Mouse (Mus musculus) brain, embryonic 18.5 days (tissue): ENCODE measurements around the gene Rnf26.

ENCODE experiments used
- DNase-seq: peaks from one replicate; pipeline ENCODE4 v3.0.0-alpha.2; 2012; ENCODE audit warnings: low read depth, low spot score

Gene Rnf26

GRCm38 (mm10) chr9:44075996-44076763, 37.1 kb downstream of the Rnf26 start:
- no peak for DNase-seq

- DNase-seq: no peak
These were observed 37.9 kb downstream of the Rnf26 start for GRCm38 (mm10) chr9:44075276-44075995.

GRCm38 (mm10) chr9:44074395-44075275, 38.7 kb downstream of the Rnf26 start:
- DNase-seq: no peak

GRCm38 (mm10) chr9:44073115-44073514, 40.2 kb downstream of the Rnf26 start:
- no peak for DNase-seq

DNA sequence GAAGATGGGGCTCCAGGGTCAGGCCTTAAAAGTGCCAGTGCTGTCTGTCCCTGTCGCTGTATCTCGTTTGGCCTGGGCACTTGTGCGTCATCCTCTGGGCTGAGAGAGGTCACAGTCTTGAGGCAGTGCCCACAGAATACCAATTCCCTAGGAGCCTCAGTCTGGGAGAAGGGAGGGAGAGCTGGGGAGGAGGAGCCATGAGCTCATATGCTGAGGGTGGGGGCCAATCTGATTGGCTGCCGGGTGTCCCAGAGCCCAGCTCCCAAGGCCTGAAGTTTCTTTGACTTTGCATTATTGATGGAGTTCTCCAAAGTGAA, 40.8 kb downstream of the Rnf26 start:
- no peak for DNase-seq

DNA sequence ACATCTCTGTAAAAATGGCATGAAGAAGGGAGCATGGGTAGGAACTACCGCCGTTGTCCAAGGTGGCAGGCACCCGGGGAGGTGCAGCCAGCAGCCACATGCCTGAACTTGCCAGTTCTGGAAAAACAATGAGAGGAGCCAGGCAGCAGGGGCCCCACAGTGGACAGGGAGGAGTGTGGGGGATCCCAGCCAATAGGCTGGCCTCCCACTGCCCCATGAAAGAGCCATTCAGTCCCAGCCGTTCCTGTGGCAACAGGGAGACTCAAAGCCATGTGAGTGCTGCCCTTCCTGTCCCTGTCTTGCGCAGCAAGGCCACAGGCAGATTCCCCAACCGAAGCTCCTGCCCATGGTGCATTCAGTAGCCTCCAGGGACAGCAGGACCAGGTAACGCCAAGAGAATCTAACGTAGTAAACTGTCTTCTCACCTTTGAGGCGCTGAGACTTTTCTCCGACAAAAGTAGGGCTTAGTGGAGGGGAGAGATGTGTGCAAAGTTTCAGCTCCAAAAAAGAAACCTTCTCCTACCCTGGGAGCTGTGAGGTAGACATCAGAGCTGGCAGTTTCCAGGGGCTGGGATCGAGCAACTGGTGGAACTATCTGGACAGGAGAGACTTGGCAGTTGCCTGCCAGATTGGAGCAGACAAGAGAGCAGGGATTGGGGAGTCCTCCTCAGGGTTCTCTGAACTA, 41.3 kb downstream of the Rnf26 start:
- no peak for DNase-seq

GRCm38 (mm10) chr9:44070844-44071231, 42.5 kb downstream of the Rnf26 start:
- DNase-seq: no peak

- DNase-seq: no peak
These were observed 43.0 kb downstream of the Rnf26 start for GRCm38 (mm10) chr9:44070113-44070843.

DNA sequence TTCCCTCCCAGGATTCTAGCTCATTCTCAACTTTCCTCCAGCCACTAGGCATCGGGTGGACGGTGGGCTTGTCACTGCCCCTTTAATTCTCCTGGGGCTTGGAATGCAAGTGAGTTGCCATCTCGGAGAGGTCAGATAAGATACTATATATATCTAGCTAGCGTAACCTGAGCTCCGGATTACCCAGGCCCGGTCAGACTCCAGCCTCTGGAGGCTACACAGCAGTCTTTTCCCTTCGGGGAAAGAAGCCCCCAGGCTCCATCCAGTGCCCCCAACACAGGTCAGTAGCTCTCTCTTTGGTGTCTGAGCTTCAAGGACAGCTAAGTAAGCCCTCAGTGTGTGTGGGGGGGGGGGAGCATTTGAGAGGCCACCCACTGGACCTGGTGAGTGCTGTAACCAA, 44.1 kb downstream of the Rnf26 start:
- DNase-seq: no peak

GRCm38 (mm10) chr9:44067960-44068330, 45.4 kb downstream of the Rnf26 start:
- no peak for DNase-seq

DNA sequence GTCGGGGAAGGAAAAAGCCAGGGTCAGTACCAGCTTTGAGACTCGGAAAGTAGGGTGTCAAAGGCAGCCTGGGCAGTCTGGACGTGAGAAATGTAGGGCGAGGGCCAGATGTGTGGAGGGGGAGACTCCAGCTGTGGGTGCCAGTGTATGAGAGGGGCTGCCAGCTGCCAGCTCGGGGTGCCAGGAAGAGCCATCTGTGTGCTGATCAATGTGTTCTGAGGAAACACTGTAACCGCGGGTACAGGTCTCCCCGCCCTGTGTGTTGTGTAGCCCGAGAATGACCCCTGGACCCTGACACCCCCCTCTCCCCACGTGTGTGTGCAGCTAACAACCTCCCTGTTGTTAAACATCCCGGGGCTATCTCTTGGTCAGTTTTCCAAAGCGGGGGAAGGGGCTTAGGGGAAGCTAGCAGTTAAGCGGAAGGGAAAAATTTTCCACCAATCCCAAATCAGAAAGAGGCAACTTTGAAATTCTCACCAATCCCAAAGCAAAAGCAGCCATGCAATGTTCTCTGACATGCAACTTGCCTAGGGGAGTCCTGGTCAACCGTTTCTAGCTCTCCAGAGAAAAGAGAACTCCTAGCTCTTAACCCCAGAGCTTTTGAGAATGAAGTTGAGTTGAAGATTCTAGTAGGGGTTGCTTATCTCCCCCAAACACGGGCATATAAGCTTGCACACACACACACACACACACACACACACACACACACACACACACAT, 45.9 kb downstream of the Rnf26 start:
- no peak for DNase-seq

GRCm38 (mm10) chr9:44066785-44067225, 46.5 kb downstream of the Rnf26 start, which contains the start of gene Usp2:
Gene Usp2 (plus strand): TSS chr9:44067021.
- DNase-seq: peak; percentile 92

GRCm38 (mm10) chr9:44065177-44065576, 48.1 kb downstream of the Rnf26 start:
- no peak for DNase-seq

DNA sequence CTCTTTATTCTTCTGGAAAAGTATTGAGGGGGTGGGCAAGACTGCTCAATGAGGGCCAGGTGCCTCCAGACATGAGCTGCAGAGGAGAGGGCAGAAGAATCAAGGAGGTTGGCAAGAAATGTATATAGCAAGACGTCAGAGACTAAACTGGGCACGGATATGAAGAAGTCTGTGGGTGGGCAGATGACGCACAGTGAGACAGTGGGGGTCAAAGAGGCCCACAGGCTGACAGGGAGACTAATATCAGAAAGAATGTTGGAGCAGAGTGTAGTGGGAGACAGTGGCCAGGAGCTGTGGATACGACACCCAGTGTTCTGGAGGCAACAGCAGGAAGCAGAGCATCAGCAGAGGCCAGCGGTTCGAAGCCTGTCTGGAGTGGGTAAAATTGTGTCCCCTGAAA, 54.7 kb downstream of the Rnf26 start:
- no peak for DNase-seq

- no peak for DNase-seq
These were observed 59.4 kb downstream of the Rnf26 start for GRCm38 (mm10) chr9:44053936-44054335.

GRCm38 (mm10) chr9:44052855-44053254, 60.5 kb downstream of the Rnf26 start:
- no peak for DNase-seq

GRCm38 (mm10) chr9:44049381-44050165, 63.7 kb downstream of the Rnf26 start:
- DNase-seq: no peak

DNA sequence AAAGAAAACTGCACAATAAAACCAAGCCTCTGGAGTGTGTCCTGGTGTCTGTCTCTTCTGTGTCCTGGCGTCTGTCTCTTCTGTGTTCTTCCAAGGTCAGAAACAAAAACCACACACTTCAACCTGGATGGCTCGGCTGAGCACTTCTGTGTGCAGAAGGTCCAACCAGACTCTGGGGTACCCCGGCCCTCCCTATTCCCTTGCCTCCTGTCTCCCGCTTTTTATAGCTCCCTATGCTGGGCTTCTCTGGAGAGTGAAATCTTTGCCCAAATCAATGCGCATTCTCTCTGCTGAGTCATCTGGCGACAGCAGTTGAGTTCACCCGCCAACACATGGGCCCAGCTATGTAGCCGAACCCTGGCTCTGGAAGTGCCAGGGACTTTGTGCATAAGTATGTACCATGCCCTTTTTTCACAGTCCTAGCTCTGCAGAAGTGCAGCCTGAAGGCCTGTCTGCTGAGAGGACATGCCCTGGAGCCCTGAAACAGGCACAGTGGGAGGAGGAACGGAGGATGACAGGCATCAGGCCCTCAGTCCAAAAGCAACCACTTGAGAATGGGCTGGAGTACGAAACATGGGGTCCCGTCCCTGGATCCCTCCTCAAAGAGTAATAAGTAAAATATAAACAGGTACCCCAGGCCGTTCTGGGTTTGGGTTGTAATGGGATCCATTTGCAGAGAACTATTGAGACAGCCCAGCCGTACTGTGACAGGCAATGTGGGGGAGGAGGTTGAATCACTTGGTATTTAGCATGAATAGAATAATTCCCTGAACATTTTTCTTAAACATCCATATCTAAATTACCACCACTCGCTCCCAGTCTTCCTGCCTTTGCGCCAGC, 64.6 kb downstream of the Rnf26 start:
- DNase-seq: no peak
